In the genomic region with DNA sequence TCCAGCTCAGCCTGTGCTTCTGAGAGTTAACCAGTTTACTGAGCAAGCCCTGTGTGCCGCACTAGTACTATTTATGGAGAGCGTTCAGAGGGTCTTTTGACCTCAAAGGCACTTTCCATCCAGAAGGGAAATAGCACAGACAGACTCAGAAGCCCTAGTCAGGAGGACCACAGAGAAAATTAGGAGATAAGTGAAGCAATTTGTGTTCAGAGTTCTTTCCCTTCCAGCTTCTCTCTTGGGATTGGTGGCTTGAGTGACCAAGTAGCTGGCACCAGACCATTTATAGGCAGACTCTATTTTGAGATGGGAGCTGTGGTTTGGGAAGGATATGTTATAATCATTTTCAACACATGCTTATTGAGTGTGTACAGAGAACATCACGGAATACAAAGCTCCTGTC, we compare ENCODE assay signal across 11 mouse cellular contexts. TPM values are rescaled to one million over a fixed set of nuclear protein-coding genes. Genes with fewer than 3 reads are reported as not detected.
A peak's percentile ranks its signal among the peaks of the same experiment; 100 is the strongest.
DNase-seq lines count a peak whose midpoint lies in the region; ATAC-seq and TF ChIP-seq lines count a peak whose summit lies in the region.
"Had no signal": no experiment of that assay in that cellular context is flagged by ENCODE, and none has a peak within 500 bp of the region (broad histone marks: within the 10 kb centered on the region; RNA-seq: fewer than 3 reads in every experiment).

No protein-coding gene starts in this region.

- TF ChIP-seq CTCF in midbrain, postnatal 0 days (IDR thresholded peaks at IDR 0.05) = no peak

- H3K27ac ChIP-seq in hindbrain, embryonic 13.5 days = 0 out of 2 replicates have a peak overlapping the region, but pooled peaks have one; percentile 35
- H3K27ac ChIP-seq in hindbrain, embryonic 16.5 days (ENCODE audit: low read depth, low read length) = no peak overlapping the region
- H3K27ac ChIP-seq in midbrain, postnatal 0 days (ENCODE audit: low read depth, low read length) = 0 out of 2 replicates have a peak overlapping the region, but pooled peaks have one; percentile 18
- H3K27ac ChIP-seq in midbrain, embryonic 15.5 days = no peak overlapping the region
- 0 out of 2 replicates have a peak overlapping the region, but pooled peaks have one; percentile 50 for H3K27ac ChIP-seq in intestine, embryonic 16.5 days (ENCODE audit: low read length)
- H3K27ac ChIP-seq: forebrain, embryonic 12.5 days had no signal

- no peak for DNase-seq in midbrain, postnatal 0 days (ENCODE audit: low spot score)
- no peak for DNase-seq in cerebellum, adult 18-20 months
- no peak for DNase-seq in left cerebral cortex, postnatal 36 days (ENCODE audit: low spot score in 2 of 2)
- DNase-seq: kidney, adult 18-20 months; layer of hippocampus, postnatal 36 days had no signal

- peaks cover 24% of the 10 kb centered on the region for H3K36me3 ChIP-seq in hindbrain, embryonic 13.5 days
- H3K36me3 ChIP-seq in hindbrain, embryonic 16.5 days (ENCODE audit: control insufficient read depth, insufficient read depth, low read length) = peaks cover 4% of the 10 kb centered on the region; the same call in 1 of the 2 replicates
- H3K36me3 ChIP-seq in midbrain, postnatal 0 days (ENCODE audit: insufficient read depth, low read length) = no peaks in the 10 kb centered on the region
- H3K36me3 ChIP-seq in midbrain, embryonic 15.5 days (replicated peaks) = peaks cover 14% of the 10 kb centered on the region; the same call in 1 of the 2 replicates
- H3K36me3 ChIP-seq in intestine, embryonic 16.5 days (ENCODE audit: control insufficient read depth, insufficient read depth, low read length) = no peaks in the 10 kb centered on the region

- no peak for ATAC-seq in hindbrain, embryonic 13.5 days (ENCODE audit: low FRiP score)
- ATAC-seq in hindbrain, embryonic 16.5 days = no peak
- ATAC-seq in midbrain, postnatal 0 days (ENCODE audit: low FRiP score) = no peak
- no peak for ATAC-seq in midbrain, embryonic 15.5 days (replicated peaks)
- ATAC-seq in intestine, embryonic 16.5 days = no peak

- 71% methylated on average over 3 of the region's 3 CpGs for WGBS in hindbrain, embryonic 13.5 days
- 75% methylated on average over 3 of the region's 3 CpGs for WGBS in hindbrain, embryonic 16.5 days
- WGBS in midbrain, postnatal 0 days = 69% methylated on average over 3 of the region's 3 CpGs
- 78% methylated on average over 3 of the region's 3 CpGs for WGBS in midbrain, embryonic 15.5 days
- WGBS in intestine, embryonic 16.5 days = 62% methylated on average over 3 of the region's 3 CpGs

- peaks cover 25% of the 10 kb centered on the region for H3K4me1 ChIP-seq in hindbrain, embryonic 13.5 days (replicated peaks)
- H3K4me1 ChIP-seq in hindbrain, embryonic 16.5 days (ENCODE audit: control insufficient read depth, insufficient read depth, low read depth, low read length) = peaks cover 5% of the 10 kb centered on the region; the same call in 1 of the 2 replicates
- H3K4me1 ChIP-seq in midbrain, postnatal 0 days (ENCODE audit: insufficient read depth, low read length) = peaks cover 3% of the 10 kb centered on the region; the same call in 1 of the 2 replicates
- H3K4me1 ChIP-seq in midbrain, embryonic 15.5 days = peaks cover 22% of the 10 kb centered on the region
- H3K4me1 ChIP-seq in intestine, embryonic 16.5 days (ENCODE audit: control insufficient read depth, insufficient read depth, low read length) = peaks cover 9% of the 10 kb centered on the region; the same call in 1 of the 2 replicates

- no peaks in the 10 kb centered on the region for H3K27me3 ChIP-seq in hindbrain, embryonic 13.5 days
- no peaks in the 10 kb centered on the region for H3K27me3 ChIP-seq in hindbrain, embryonic 16.5 days (replicated peaks; ENCODE audit: control insufficient read depth, insufficient read depth, low read length)
- no peaks in the 10 kb centered on the region for H3K27me3 ChIP-seq in midbrain, postnatal 0 days (ENCODE audit: insufficient read depth, low read length)
- H3K27me3 ChIP-seq in midbrain, embryonic 15.5 days (replicated peaks) = no peaks in the 10 kb centered on the region
- no peaks in the 10 kb centered on the region for H3K27me3 ChIP-seq in intestine, embryonic 16.5 days (replicated peaks; ENCODE audit: control insufficient read depth, insufficient read depth, low read length)
- H3K27me3 ChIP-seq: forebrain, embryonic 12.5 days had no signal

- H3K9ac ChIP-seq in hindbrain, embryonic 13.5 days = no peak overlapping the region
- no peak overlapping the region for H3K9ac ChIP-seq in hindbrain, embryonic 16.5 days (ENCODE audit: low read depth, low read length)
- H3K9ac ChIP-seq in midbrain, postnatal 0 days (replicated peaks; ENCODE audit: low read length, poor library complexity, severe bottlenecking) = no peak overlapping the region
- H3K9ac ChIP-seq in midbrain, embryonic 15.5 days = no peak overlapping the region
- no peak overlapping the region for H3K9ac ChIP-seq in intestine, embryonic 16.5 days (ENCODE audit: low read depth, low read length)
- H3K9ac ChIP-seq: forebrain, embryonic 12.5 days had no signal

- intact Hi-C loops in left cerebral cortex, postnatal 36 days (cut with DNase I) = no loop called here

- no peak overlapping the region for H3K4me3 ChIP-seq in hindbrain, embryonic 13.5 days
- no peak overlapping the region for H3K4me3 ChIP-seq in hindbrain, embryonic 16.5 days (ENCODE audit: low read length)
- no peak overlapping the region for H3K4me3 ChIP-seq in midbrain, postnatal 0 days (ENCODE audit: low read depth, low read length)
- H3K4me3 ChIP-seq in midbrain, embryonic 15.5 days = no peak overlapping the region
- no peak overlapping the region for H3K4me3 ChIP-seq in intestine, embryonic 16.5 days (ENCODE audit: low read length)
- H3K4me3 ChIP-seq: forebrain, embryonic 12.5 days had no signal

- H3K4me2 ChIP-seq in hindbrain, embryonic 13.5 days = no peak overlapping the region
- no peak overlapping the region for H3K4me2 ChIP-seq in hindbrain, embryonic 16.5 days (ENCODE audit: low read length)
- no peak overlapping the region for H3K4me2 ChIP-seq in midbrain, postnatal 0 days (ENCODE audit: low read depth, low read length, poor library complexity, severe bottlenecking)
- H3K4me2 ChIP-seq in midbrain, embryonic 15.5 days = no peak overlapping the region
- H3K4me2 ChIP-seq in intestine, embryonic 16.5 days (ENCODE audit: low read depth, low read length) = no peak overlapping the region
- H3K4me2 ChIP-seq: forebrain, embryonic 12.5 days had no signal

- no peaks in the 10 kb centered on the region for H3K9me3 ChIP-seq in hindbrain, embryonic 13.5 days
- H3K9me3 ChIP-seq in hindbrain, embryonic 16.5 days (ENCODE audit: control insufficient read depth, low read length) = no peaks in the 10 kb centered on the region
- no peaks in the 10 kb centered on the region for H3K9me3 ChIP-seq in midbrain, postnatal 0 days (ENCODE audit: low read length)
- H3K9me3 ChIP-seq in midbrain, embryonic 15.5 days = no peaks in the 10 kb centered on the region
- H3K9me3 ChIP-seq in intestine, embryonic 16.5 days (ENCODE audit: control insufficient read depth, low read length) = no peaks in the 10 kb centered on the region
- H3K9me3 ChIP-seq: forebrain, embryonic 12.5 days had no signal

RNA-seq across cellular contexts. Expression of a gene that starts 22.5 kb away (rescaled TPM):
- polyA plus RNA-seq in hindbrain, embryonic 13.5 days (2015; fragmentation: Nextera tagmentation; extraction: Ambion mirVana) = 14.7 and 15.9 TPM in 2 replicates
- 9.4 and 11.6 TPM in 2 replicates for polyA plus RNA-seq in hindbrain, embryonic 16.5 days (2015; fragmentation: Nextera tagmentation; extraction: Ambion mirVana)
- total RNA-seq in midbrain, postnatal 0 days (2014; rRNA removed) = 68.4 and 80.3 TPM in 2 replicates
- polyA plus RNA-seq in midbrain, postnatal 0 days (2015; fragmentation: Nextera tagmentation; extraction: Ambion mirVana) = 11.2 and 12.7 TPM in 2 replicates
- polyA plus RNA-seq in midbrain, embryonic 15.5 days (2015; fragmentation: Nextera tagmentation; extraction: Ambion mirVana) = 22.1 and 22.3 TPM in 2 replicates
- polyA plus RNA-seq in intestine, embryonic 16.5 days (2015; fragmentation: Nextera tagmentation; extraction: Ambion mirVana) = 3.7 and 4.3 TPM in 2 replicates
- 100 to 1,000 TPM; 299 to 314 TPM for total RNA-seq in left cerebral cortex, postnatal 36 days (2021)

RNA-seq across cellular contexts. Expression of a gene that starts 49.7 kb away (rescaled TPM):
- 233 and 239 TPM in 2 replicates for polyA plus RNA-seq in hindbrain, embryonic 13.5 days (2015; fragmentation: Nextera tagmentation; extraction: Ambion mirVana)
- polyA plus RNA-seq in hindbrain, embryonic 16.5 days (2015; fragmentation: Nextera tagmentation; extraction: Ambion mirVana) = 235 and 246 TPM in 2 replicates
- 93.3 and 102 TPM in 2 replicates for total RNA-seq in midbrain, postnatal 0 days (2014; rRNA removed)
- polyA plus RNA-seq in midbrain, postnatal 0 days (2015; fragmentation: Nextera tagmentation; extraction: Ambion mirVana) = 221 and 224 TPM in 2 replicates
- polyA plus RNA-seq in midbrain, embryonic 15.5 days (2015; fragmentation: Nextera tagmentation; extraction: Ambion mirVana) = 224 and 234 TPM in 2 replicates
- polyA plus RNA-seq in intestine, embryonic 16.5 days (2015; fragmentation: Nextera tagmentation; extraction: Ambion mirVana) = 249 and 278 TPM in 2 replicates
- total RNA-seq in left cerebral cortex, postnatal 36 days (2021) = 10 to 100 TPM; 68.7 to 77.3 TPM

RNA-seq across cellular contexts. Expression of a gene that starts 58.3 kb away (rescaled TPM):
- 0.13 and 0.21 TPM in 2 replicates for polyA plus RNA-seq in hindbrain, embryonic 13.5 days (2015; fragmentation: Nextera tagmentation; extraction: Ambion mirVana)
- polyA plus RNA-seq in hindbrain, embryonic 16.5 days (2015; fragmentation: Nextera tagmentation; extraction: Ambion mirVana) = 0.11 TPM in 1 of 2 replicates, not detected in the other
- not detected in 2 replicates for total RNA-seq in midbrain, postnatal 0 days (2014; rRNA removed)
- 0.13 TPM in 1 of 2 replicates, not detected in the other for polyA plus RNA-seq in midbrain, postnatal 0 days (2015; fragmentation: Nextera tagmentation; extraction: Ambion mirVana)
- not detected in 2 replicates for polyA plus RNA-seq in midbrain, embryonic 15.5 days (2015; fragmentation: Nextera tagmentation; extraction: Ambion mirVana)
- not detected in 2 replicates for polyA plus RNA-seq in intestine, embryonic 16.5 days (2015; fragmentation: Nextera tagmentation; extraction: Ambion mirVana)
- total RNA-seq in left cerebral cortex, postnatal 36 days (2021) = under 1 TPM in 1 of 2 experiments, not detected in 1; 0.25 TPM
- total RNA-seq: gastrocnemius, postnatal 4 days had no signal

Comparison
In these comparisons a context has a peak if more than half of its experiments do, and no peak if none do; other contexts are left out.
1. H3K27ac ChIP-seq: peak in hindbrain, embryonic 13.5 days (single experiment), midbrain, postnatal 0 days (single experiment) and intestine, embryonic 16.5 days (single experiment); none in hindbrain, embryonic 16.5 days (single experiment) and midbrain, embryonic 15.5 days (single experiment).